Mouse (Mus musculus) heart, embryonic 14.5 days (tissue): ENCODE measurements at regions not wholly inside any gene's neighbourhood (a gene's known extent, or its start where the extent isn't known, plus 50 kb on each side); places are given as distances from the start of the nearest gene placed in this dataset.

Experiments
- ATAC-seq: fragments of 200-750 bp; cut with Nextera tagmentation; 2 replicates; pipeline ENCODE4 v1.8.0; 2017; ENCODE audit warnings: low read depth, moderate TSS enrichment; ENCODE audit not compliant: insufficient number of reproducible peaks, insufficient read depth, low FRiP score
- H3K27ac ChIP-seq, 2 experiments: fragments of 200-500 bp in 1 of 2; fragments of 300-500 bp in 1 of 2; sonication (generic) in 1 of 2; replicated peaks in 1 of 2; 2 replicates each; pipeline ENCODE4 v1.5.1; 2012 to 2014; ENCODE audit warnings: low read depth in 2 of 2, low read length in 2 of 2, control low read depth in 1 of 2, mild to moderate bottlenecking in 1 of 2, mixed read lengths in 1 of 2; ENCODE audit not compliant: control insufficient read depth in 1 of 2, insufficient read depth in 1 of 2
- H3K27me3 ChIP-seq: fragments of 300-500 bp; sonication (generic); 2 replicates; pipeline ENCODE4 v1.6.1; 2014; ENCODE audit warnings: mild to moderate bottlenecking, low read length, control low read depth; ENCODE audit not compliant: control insufficient read depth, insufficient read depth
- H3K36me3 ChIP-seq: fragments of 300-500 bp; sonication (generic); 2 replicates; pipeline ENCODE4 v1.6.1; 2014; ENCODE audit warnings: mild to moderate bottlenecking, control low read depth, low read length, mixed read lengths; ENCODE audit not compliant: control insufficient read depth, insufficient read depth
- H3K4me1 ChIP-seq, 2 experiments: fragments of 200-500 bp in 1 of 2; fragments of 300-500 bp in 1 of 2; sonication (generic) in 1 of 2; 2 replicates each; pipeline ENCODE4 v1.6.1; 2012 to 2014; ENCODE audit warnings: low read length in 2 of 2, control low read depth in 1 of 2, mixed read lengths in 1 of 2; ENCODE audit not compliant: control insufficient read depth in 2 of 2, insufficient read depth in 2 of 2
- H3K4me2 ChIP-seq: fragments of 300-500 bp; sonication (generic); 2 replicates; pipeline ENCODE4 v1.6.1; 2014; ENCODE audit warnings: mild to moderate bottlenecking, low read length
- H3K4me3 ChIP-seq, 2 experiments: fragments of 200-500 bp in 1 of 2; fragments of 300-500 bp in 1 of 2; sonication (generic) in 1 of 2; 2 replicates each; pipeline ENCODE4 v1.5.1; 2012 to 2014; ENCODE audit warnings: low read length in 2 of 2, mild to moderate bottlenecking in 2 of 2, control low read depth in 1 of 2, low read depth in 1 of 2, moderate library complexity in 1 of 2; ENCODE audit not compliant: control insufficient read depth in 1 of 2, insufficient read depth in 1 of 2
- H3K9ac ChIP-seq: fragments of 300-500 bp; sonication (generic); 2 replicates; pipeline ENCODE4 v1.6.1; 2014; ENCODE audit warnings: mild to moderate bottlenecking, low read length
- H3K9me3 ChIP-seq: fragments of 300-500 bp; sonication (generic); 2 replicates; pipeline ENCODE4 v1.6.1; 2016; ENCODE audit warnings: low read length, control low read depth; ENCODE audit not compliant: control insufficient read depth
- WGBS: fragments of 180-500 bp; shearing (Covaris S2); extraction: QIAGEN DNeasy Blood & Tissue Kit; methylation state at CpG from one replicate; pipeline ENCODE4 v1.1.7; 2014; 5-methylcytosine and 5-hydroxymethylcytosine counted together

GRCm38 (mm10) chr3:21962360-21962782, 114.1 kb upstream of the Tbl1xr1 start:
- WGBS = 59% methylated on average over 7 of the region's 7 CpGs
- Histone ChIP-seq H3K4me3 (no peak overlapping the region), H3K9me3 (no peaks in the 10 kb centered on the region), H3K36me3 (no peaks in the 10 kb centered on the region), H3K4me1 (peaks cover 18 to 26% of the 10 kb centered on the region in 2 experiments), H3K9ac (no peak overlapping the region), H3K27me3 (no peaks in the 10 kb centered on the region), H3K27ac (peak overlapping the region; percentile 7 to 9; a peak in 2 of 4 replicates), H3K4me2 (no peak overlapping the region)
- ATAC-seq = no peak

DNA sequence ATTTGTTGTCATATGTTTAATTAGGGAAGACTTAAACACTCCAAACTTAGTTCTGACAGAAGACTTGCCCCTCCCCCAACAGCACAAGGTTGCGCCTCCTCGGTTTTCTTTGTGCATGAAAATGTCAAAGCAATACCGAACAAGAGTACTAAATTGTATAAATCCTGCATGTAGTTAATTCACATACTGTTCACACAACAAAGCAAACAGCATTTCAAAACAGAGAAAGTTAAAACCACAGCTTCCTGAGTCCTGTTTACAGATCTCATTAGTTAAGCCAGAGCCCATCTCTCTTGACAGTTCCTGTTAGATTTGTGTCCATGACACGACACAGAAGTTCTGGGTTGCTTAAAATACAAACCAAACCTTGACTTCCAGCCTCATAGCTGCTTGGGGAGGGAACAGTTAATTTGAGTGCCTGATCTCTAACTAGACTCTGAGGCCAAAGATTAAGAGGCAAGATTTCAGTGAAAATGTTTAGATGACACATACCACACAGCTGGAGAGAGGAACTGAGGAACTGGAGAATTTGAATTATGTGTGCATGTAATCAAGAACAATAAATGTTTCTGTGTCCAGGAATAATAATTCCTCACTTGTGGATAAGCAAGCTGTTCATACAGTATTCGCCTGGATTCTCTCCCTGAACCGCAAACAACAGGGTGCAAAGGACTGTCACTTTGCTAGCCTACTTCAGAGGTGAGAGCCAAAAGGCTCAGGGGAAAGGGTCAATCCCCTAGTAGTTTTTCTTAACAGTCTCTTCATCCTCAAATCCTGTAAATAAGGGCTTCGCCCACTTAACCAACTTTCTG, 113.3 kb upstream of the Tbl1xr1 start:
- Histone ChIP-seq H3K4me3 (no peak overlapping the region), H3K4me2 (no peak overlapping the region), H3K9me3 (no peaks in the 10 kb centered on the region), H3K27ac (peak overlapping the region; percentile 85 to 94), H3K9ac (0 out of 2 replicates have a peak overlapping the region, but pooled peaks have one; percentile 22), H3K27me3 (no peaks in the 10 kb centered on the region), H3K36me3 (no peaks in the 10 kb centered on the region), H3K4me1 (peaks cover 18 to 26% of the 10 kb centered on the region in 2 experiments)
- ATAC-seq = no peak
- WGBS = 47% methylated on average over 7 of the region's 7 CpGs

GRCm38 (mm10) chr3:21963733-21964351, 112.6 kb upstream of the Tbl1xr1 start:
- no peaks in the 10 kb centered on the region for H3K27me3 ChIP-seq
- H3K4me1 ChIP-seq = peaks cover 16 to 26% of the 10 kb centered on the region in 2 experiments
- H3K4me3 ChIP-seq = no peak overlapping the region
- 0 out of 2 replicates have a peak overlapping the region, but pooled peaks have one; percentile 22 for H3K9ac ChIP-seq
- peak; percentile 84; the same call in 1 of the 2 replicates for ATAC-seq
- no peaks in the 10 kb centered on the region for H3K36me3 ChIP-seq
- WGBS = 37% methylated on average over 1 of the region's 1 CpGs
- peak overlapping the region; percentile 85 to 94 for H3K27ac ChIP-seq
- H3K9me3 ChIP-seq = no peaks in the 10 kb centered on the region
- H3K4me2 ChIP-seq = no peak overlapping the region

DNA sequence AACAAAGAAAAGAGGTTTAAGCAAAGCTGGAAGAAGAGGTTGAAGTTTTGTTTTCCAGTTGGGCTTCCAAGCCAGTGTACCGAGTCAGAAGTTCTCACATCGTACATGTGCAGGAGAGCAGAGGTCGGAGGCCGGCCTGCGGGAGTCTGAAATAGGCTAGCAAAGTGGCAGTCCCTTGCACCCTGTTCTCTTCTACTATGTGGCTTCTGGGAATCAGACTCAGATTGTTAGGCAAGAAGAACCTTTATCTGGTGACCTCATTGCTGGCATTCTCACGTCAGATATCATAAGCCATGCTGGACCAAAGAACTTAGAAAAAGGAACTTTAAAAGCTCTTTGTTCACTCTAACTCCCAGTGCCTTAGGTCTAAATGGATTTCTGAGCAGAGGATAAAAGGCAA, 112.0 kb upstream of the Tbl1xr1 start:
- H3K4me1 ChIP-seq = peaks cover 16 to 27% of the 10 kb centered on the region in 2 experiments
- H3K4me2 ChIP-seq = no peak overlapping the region
- WGBS = 61% methylated on average over 6 of the region's 6 CpGs
- no peaks in the 10 kb centered on the region for H3K9me3 ChIP-seq
- no peak overlapping the region for H3K4me3 ChIP-seq
- H3K36me3 ChIP-seq = no peaks in the 10 kb centered on the region
- no peak for ATAC-seq
- H3K27me3 ChIP-seq = no peaks in the 10 kb centered on the region
- H3K27ac ChIP-seq = peak overlapping the region; percentile 78 to 85
- no peak overlapping the region for H3K9ac ChIP-seq

GRCm38 (mm10) chr3:21965556-21965955, 110.9 kb upstream of the Tbl1xr1 start:
- Histone ChIP-seq H3K4me1 (peaks cover 19 to 37% of the 10 kb centered on the region in 2 experiments), H3K4me2 (no peak overlapping the region), H3K36me3 (no peaks in the 10 kb centered on the region), H3K9me3 (no peaks in the 10 kb centered on the region), H3K27ac (no peak overlapping the region), H3K27me3 (no peaks in the 10 kb centered on the region), H3K9ac (no peak overlapping the region), H3K4me3 (no peak overlapping the region)
- ATAC-seq = no peak
- WGBS = 83% methylated on average over 1 of the region's 1 CpGs

DNA sequence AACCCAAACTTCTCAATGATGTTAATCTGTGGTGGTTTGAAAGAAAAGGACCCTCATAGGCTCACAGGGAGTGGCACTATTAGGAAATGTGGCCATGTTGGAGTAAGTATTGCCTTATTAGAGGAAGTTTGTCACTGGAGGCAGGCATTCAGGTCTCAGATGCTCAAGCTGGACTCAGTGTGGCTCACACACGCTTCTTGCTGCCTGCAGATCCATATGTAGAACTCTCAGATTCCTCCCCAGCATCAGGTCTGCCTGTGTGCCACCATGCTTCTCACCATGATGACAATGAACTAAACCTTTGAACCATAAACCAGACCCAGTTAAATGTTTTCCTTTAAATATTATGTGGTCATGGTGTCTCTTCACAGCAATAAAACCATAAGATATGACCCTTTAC, 104.7 kb upstream of the Tbl1xr1 start:
- WGBS = 88% methylated on average over 1 of the region's 1 CpGs
- no peak overlapping the region for H3K9ac ChIP-seq
- H3K36me3 ChIP-seq = no peaks in the 10 kb centered on the region
- H3K27me3 ChIP-seq = no peaks in the 10 kb centered on the region
- no peak for ATAC-seq
- no peaks in the 10 kb centered on the region for H3K9me3 ChIP-seq
- H3K4me1 ChIP-seq = peaks cover 6 to 33% of the 10 kb centered on the region in 2 experiments
- no peak overlapping the region for H3K4me3 ChIP-seq
- H3K4me2 ChIP-seq = no peak overlapping the region
- no peak overlapping the region for H3K27ac ChIP-seq

GRCm38 (mm10) chr3:21973153-21973552, 103.3 kb upstream of the Tbl1xr1 start:
- Histone ChIP-seq H3K27ac (no peak overlapping the region), H3K27me3 (no peaks in the 10 kb centered on the region), H3K9ac (no peak overlapping the region), H3K36me3 (no peaks in the 10 kb centered on the region), H3K4me1 (peaks cover 6 to 38% of the 10 kb centered on the region in 2 experiments), H3K9me3 (no peaks in the 10 kb centered on the region), H3K4me3 (no peak overlapping the region), H3K4me2 (no peak overlapping the region)
- 94% methylated on average over 1 of the region's 1 CpGs for WGBS
- no peak for ATAC-seq
